Mouse (Mus musculus): ENCODE results near the gene Ppp2r5d. TPM values are rescaled to one million over a fixed set of nuclear protein-coding genes. Genes with fewer than 3 reads are reported as not detected.

The Ppp2r5d gene
- total RNA-seq, 2 experiments from 2014 or later = 88.0 to 91.4 TPM

DNA sequence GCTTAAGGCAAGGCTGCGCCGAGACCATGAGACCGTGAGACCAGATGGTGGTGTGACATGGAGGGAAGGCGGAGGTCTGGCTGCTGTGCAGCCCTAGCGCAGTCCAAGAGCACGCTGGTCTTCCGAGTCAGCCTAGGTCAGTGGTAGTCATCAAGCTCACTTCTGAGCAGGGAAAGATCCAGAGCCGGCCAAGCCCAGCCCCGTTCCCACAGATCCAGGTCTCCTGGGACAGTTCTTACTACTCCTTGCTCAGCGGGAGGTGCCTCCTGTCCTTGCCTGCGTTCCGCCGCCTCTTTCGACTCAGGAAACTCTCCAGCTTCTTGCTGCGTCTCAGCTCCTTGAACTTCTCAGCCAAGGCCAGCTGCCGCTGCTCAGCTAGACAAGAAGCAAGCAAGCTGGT lies 37.2 kb downstream of the Ppp2r5d start:
- TF ChIP-seq CTCF (conservative IDR thresholded peaks at IDR 0.05) = no peak
- no peak for DNase-seq (ENCODE audit: low spot score in 2 of 2)
- Histone ChIP-seq H3K4me3 (no peak overlapping the region), H3K27ac (no peak overlapping the region)

DNA sequence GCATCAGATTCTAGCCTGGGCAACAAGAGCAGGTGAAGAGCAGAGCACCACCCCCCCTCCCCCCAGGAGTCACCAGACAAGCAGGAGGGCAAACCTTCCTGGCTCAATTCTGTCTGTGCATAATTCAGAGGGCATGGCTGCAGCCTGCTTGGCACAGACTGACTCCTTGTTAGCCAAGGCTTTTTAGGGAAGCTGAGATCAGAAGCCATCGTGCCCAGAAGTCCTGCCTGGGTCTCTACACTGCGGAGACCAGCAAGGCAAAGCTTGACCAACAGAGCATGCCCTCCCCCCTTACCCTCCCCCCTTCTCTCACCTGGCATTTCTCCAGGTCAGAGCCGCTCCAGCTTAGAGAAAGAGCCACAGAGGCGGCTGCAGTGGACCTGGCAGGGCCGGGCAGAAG lies 42.2 kb downstream of the Ppp2r5d start:
- TF ChIP-seq CTCF (conservative IDR thresholded peaks at IDR 0.05) = no peak
- DNase-seq (ENCODE audit: low spot score in 2 of 2) = no peak
- H3K27ac ChIP-seq = no peak overlapping the region
- H3K4me3 ChIP-seq = no peak overlapping the region

DNA sequence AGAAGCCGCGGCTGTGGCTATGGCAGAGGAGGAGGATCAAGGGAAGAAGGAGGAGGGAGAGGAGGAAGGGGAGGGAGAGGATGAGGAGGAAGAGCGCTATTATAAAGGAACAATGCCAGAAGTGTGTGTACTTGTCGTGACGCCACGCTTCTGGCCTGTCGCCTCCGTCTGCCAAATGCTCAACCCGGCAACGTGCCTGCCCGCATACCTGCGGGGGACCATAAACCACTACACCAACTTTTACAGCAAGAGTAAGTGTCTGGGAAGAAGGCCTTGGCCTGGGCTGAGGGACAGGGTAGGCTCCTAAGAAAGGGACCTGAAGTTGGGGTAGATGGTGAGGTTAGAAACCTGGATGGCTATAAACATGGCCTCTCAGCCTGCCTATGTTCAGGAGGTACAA lies 42.9 kb downstream of the Ppp2r5d start:
- Histone ChIP-seq H3K4me3 (no peak overlapping the region), H3K27ac (no peak overlapping the region)
- DNase-seq (ENCODE audit: low spot score in 2 of 2) = no peak
- TF ChIP-seq CTCF (conservative IDR thresholded peaks at IDR 0.05) = no peak

DNA sequence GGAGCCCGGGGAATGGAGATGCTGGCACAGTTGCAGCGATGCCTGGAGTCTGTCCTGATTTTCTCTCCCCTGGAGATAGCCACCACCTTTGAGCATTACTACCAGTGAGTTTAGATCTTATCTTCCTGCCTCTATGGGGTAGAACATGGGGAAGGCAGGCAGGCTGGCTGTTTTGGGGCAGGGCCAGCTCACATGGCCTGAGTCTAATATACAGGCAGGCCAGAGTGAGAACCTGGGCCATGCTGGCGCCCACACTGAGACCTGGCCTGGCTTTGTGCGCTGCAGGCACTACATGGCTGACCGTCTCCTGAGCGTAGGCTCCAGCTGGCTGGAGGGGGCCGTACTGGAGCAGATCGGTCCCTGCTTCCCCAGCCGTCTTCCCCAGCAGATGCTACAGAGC lies 43.6 kb downstream of the Ppp2r5d start:
- no peak for TF ChIP-seq CTCF (conservative IDR thresholded peaks at IDR 0.05)
- Histone ChIP-seq H3K27ac (no peak overlapping the region), H3K4me3 (no peak overlapping the region)
- no peak for DNase-seq (ENCODE audit: low spot score in 2 of 2)

DNA sequence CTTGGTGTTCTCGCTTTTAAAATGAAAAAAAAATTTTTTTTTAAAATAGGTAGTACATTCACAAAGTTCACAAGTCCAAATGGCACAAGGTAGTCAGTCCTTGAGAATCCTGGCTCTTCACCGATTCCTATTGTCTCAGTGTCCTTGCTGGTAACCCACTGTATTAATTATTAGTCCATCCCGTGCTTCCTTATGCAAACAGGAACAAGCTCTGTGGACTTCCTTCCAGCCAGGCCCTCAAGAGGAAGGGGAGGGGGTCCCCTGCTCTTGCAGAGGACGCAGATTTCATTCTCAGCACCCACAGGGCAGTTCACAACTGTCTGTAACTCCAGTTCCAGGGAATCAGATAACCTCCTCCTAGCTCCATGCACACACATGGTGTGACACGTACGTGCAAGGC lies 48.9 kb downstream of the Ppp2r5d start:
- TF ChIP-seq CTCF (conservative IDR thresholded peaks at IDR 0.05) = no peak
- no peak for DNase-seq (ENCODE audit: low spot score in 2 of 2)
- Histone ChIP-seq H3K27ac (no peak overlapping the region), H3K4me3 (no peak overlapping the region)

DNA sequence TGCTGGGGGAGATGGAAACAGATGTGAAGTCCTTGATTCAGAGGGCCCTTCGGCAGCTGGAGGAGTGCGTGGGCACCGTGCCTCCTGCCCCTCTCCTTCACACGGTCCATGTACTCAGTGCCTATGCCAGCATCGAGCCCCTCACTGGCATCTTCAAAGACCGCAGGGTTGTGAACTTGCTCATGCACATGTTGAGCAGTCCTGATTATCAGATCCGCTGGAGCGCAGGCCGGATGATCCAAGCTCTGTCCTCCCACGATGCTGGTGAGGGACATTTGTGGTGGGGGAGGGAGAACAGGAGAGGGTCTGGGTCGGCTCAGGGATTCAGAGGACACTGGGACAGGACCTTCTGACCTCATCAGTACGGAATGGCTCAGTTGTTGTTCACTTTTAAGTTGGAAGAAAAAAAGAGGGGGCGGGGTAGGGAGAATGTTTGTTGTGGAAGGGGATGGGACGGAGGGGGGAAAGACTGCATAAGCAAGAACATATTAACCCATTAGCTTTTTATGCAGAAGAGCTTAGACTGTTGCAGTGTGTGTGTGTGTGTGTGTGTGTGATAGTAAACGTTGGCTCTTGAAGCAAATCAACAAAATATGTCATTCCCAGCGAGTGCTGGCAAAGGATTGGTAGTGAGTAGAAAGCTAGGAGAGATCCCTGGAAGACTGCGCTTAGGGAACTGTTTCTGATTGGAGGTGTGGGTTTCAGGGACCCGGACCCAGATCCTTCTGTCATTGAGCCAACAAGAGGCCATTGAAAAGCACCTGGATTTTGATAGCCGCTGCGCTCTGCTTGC lies 53.0 kb downstream of the Ppp2r5d start:
- peak in 1 of 2 experiments; percentile 53 for DNase-seq (ENCODE audit: low spot score in 2 of 2)
- TF ChIP-seq CTCF (conservative IDR thresholded peaks at IDR 0.05) = no peak
- no peak overlapping the region for H3K27ac ChIP-seq
- peak overlapping the region; percentile 87; the same call in 1 of the 2 replicates for H3K4me3 ChIP-seq

DNA sequence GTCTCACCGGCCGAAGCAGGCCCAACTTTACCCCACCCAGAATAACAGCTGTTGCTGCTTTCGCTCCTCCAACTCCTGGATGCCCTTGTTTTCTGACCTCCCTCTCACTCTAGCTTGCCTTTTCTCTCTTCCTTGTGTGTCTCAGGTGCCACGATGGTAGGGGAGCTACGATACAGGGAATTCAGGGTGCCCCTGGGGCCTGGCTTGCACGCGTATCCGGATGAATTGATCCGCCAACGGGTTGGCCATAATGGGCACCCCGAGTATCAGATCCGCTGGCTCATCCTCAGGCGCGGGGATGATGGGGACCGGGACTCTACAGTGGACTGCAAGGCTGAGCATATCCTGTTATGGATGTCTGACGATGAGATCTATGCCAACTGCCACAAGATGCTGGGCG lies 53.6 kb downstream of the Ppp2r5d start:
- no peak for TF ChIP-seq CTCF (conservative IDR thresholded peaks at IDR 0.05)
- Histone ChIP-seq H3K4me3 (peak overlapping the region; percentile 87), H3K27ac (peak overlapping the region; percentile 92; the same call in 1 of the 2 replicates)
- no peak for DNase-seq (ENCODE audit: low spot score in 2 of 2)

DNA sequence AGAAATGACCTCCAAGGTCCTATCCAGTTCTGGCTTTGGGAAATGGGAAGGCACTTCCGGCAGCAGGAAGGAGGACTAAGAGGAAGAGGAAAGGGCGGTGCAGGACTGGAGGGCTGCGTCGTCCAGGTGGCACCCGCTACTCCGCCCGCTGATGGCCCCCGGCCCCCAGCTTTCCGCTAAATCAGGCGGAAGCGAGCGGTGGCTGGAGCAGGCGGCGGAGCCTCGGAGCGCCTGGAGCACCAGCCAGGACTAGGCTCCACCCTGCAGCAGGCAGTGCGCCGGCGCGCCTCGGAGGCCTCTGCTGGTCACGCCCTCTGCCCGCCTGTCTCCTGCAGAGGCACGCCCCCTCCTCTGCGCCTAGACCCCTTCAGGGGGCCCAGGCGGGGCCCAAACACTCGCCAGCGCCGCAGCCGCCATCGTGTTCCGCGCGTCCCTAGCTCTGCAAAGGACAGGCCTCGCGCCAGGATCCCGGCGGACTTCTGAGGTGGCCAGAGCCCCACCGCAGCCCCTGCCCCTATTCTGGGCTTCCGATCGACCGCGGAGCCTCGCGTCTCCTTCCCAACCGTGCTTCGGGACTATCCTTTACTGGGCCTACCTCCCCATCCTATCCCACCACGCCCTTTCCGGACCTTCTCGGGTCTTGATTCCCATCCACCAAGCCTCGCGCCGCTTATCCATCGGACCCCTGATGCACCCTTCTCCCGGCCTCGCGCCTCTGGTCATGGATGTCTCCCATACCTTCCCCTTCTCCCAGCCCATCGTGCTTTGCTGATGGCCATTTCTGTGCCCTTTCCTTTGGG lies 54.5 kb downstream of the Ppp2r5d start, which contains the start of gene Cul7:
Cul7 (plus strand) TSS at position 106 of the 800 bp plus-strand sequence.
- peak; percentile 88 to 93 for DNase-seq (ENCODE audit: low spot score in 2 of 2)
- H3K27ac ChIP-seq = peak within 1 kb of the TSS; percentile 92
- H3K4me3 ChIP-seq = peak within 1 kb of the TSS; percentile 87
- no peak; the same call in 1 of the 2 replicates for TF ChIP-seq CTCF (conservative IDR thresholded peaks at IDR 0.05)

DNA sequence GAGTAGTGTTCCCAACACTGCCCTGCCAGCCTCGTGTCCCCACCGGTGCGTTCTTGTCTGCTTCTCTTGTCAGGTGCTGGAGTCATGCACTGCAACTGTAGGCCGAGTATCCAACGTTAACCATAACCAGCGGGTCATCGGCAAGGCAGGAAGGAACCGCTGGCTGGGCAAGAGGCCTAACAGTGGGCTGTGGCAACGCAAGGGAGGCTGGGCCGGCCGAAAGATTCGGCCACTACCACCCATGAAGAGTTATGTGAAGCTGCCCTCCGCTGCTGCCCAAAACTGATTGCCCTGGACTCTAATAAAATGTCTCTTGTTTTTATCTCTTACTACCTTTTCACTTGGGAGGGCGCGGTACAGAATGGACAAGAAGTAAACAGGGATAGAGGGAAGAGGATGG lies 55.1 kb downstream of the Ppp2r5d start:
- peak overlapping the region; percentile 92 for H3K27ac ChIP-seq
- H3K4me3 ChIP-seq = peak overlapping the region; percentile 87
- TF ChIP-seq CTCF (conservative IDR thresholded peaks at IDR 0.05) = no peak
- no peak for DNase-seq (ENCODE audit: low spot score in 2 of 2)

DNA sequence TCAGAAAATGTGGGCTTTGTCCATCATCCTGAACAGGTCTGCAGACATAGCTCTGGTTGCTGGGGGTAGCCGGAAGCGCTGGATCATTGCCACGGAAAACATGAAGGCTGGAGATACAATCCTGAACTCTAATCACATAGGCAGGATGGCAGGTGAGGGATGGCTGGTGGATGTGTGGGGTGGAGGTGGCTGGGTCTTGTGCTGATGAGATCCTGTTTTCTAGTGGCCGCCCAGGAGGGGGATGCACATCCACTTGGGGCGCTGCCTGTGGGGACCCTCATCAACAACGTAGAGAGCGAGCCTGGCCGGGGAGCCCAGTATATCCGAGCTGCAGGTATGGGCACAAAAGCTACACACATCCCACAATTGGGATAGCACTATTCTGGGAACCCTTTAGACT lies 56.5 kb downstream of the Ppp2r5d start:
- no peak for DNase-seq (ENCODE audit: low spot score in 2 of 2)
- Histone ChIP-seq H3K4me3 (no peak overlapping the region), H3K27ac (no peak overlapping the region)
- TF ChIP-seq CTCF (conservative IDR thresholded peaks at IDR 0.05) = no peak

DNA sequence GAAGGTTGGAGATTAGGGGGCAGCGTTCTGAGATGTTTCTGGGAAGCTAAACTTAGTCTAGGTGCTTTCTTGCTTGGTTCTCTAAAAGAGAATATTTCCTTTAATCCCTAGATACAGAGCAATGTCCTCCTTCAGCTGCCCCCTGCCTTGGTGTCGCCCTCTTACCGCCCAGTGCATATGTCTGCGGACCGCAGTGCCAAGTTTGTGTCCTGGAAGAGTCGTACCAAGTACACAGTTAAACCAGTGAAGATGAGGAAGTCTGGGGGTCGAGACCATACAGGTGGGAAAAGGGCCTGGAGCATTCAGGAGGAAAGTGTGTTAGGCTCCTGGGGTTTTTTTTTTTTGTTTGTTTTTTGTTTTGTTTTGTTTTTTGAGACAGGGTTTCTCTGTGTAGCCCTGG lies 57.6 kb downstream of the Ppp2r5d start:
- no peak for DNase-seq (ENCODE audit: low spot score in 2 of 2)
- Histone ChIP-seq H3K4me3 (no peak overlapping the region), H3K27ac (no peak overlapping the region)
- TF ChIP-seq CTCF (conservative IDR thresholded peaks at IDR 0.05) = no peak

DNA sequence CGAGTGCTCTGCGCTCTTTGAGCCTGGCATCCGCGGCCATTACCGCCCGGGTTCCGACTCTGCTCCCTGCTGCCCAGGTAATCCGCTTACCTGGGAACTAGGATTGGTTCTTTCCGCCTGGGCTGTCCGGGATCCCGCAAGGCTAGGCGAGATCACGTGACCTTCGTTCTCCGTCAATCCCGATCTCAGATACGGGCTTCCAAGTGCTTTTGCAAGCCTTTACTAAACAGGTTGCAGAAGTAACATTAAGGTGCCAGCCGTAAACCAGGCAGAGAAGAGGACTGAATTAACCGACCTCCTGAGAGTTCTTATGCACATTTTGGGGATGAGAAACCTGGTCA lies 58.6 kb downstream of the Ppp2r5d start:
- DNase-seq (ENCODE audit: low spot score in 2 of 2) = no peak
- Histone ChIP-seq H3K4me3 (peak overlapping the region; percentile 77), H3K27ac (peak overlapping the region; percentile 96)
- TF ChIP-seq CTCF (conservative IDR thresholded peaks at IDR 0.05) = no peak

DNA sequence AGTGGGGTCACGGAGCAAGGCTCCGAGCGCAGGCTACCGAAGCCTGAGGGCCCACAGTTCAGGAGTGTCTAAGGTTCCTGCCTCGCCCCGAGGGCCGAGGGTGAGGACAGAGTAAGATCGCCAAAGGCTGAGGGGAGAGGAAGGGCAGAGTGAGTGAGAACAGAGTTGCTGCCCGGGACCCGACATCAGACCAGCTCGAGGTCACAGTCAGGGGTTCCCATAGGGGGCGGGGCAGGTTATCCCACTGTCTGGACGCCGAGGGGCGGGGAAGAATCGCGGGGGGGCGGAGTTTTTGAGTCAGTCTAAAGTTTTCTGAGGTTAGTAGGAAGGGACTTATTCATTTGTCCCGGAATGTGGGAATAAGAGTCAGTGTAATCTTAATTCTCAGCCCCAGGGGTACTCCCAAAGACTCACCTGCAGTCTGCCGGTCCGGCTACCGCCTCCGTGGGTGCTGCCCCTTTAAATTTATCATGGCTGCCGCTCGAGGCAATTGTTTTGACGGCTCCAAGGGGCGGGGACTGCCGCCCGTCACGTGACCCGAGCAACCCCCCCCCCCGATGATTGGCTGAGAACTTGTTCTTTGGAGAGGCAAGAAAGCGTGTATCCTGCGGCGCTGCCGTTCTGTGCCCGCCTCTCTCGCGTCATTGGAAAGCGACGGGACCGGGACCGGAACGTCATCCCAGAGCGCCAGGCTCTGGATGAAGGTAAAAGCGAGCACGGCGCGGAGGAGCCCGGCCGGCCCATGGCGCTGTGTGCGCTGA lies 59.2 kb downstream of the Ppp2r5d start, which contains the start of the genes Klc4 and Mrpl2:
Klc4 (minus strand) TSS at position 462 of the 761 bp plus-strand sequence.
Mrpl2 (plus strand) TSS at position 669 of the 761 bp plus-strand sequence.
- Histone ChIP-seq H3K4me3 (peak within 1 kb of the TSS; percentile 77), H3K27ac (peak within 1 kb of the TSS; percentile 96)
- TF ChIP-seq CTCF (conservative IDR thresholded peaks at IDR 0.05) = 0 out of 2 replicates have a peak, but pooled peaks have one; percentile 4
- peak; percentile 97 to 99 for DNase-seq (ENCODE audit: low spot score in 2 of 2)
